Mouse (Mus musculus): ENCODE measurements at regions not wholly inside any gene's neighbourhood (a gene's known extent, or its start where the extent isn't known, plus 50 kb on each side); places are given as distances from the start of the nearest gene placed in this dataset.
A peak's percentile ranks its signal among the peaks of the same experiment; 100 is the strongest.

DNA sequence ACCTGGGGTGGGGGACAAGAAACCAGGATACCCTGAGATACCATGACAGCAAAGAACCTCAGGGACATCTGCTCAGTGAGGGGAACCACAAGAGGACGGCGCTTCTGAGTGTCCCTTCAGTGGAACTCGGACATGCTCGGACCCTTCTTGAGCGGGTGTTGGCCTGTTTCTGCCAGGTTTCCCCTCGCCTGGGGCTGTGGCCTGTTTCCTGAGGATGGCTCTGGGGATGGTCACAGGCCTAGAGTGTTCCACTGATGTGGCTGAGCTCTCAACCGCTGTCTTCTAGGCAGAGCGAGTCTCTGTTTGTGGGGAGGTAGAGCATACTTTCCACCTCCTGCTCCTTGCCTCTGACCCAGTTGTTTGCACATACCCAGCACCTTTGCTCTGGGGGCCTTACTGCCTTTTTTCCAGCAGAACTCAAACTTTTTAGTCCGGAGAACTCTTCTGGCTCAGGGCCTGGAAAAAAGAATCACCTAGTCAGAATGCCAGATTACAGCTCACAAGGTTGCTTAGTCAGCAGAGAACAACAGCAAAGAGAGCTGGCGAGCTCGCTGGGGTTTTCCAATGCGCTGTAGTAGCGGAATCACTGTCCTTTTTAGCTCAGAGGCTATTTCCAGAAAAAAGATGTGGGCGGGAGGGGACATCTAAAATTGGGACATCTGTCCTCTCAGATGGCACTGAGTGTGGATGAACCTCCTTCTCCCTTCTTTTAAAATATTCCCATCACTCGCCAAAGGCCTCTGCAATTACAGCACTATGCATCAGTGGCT lies 65.3 kb downstream of the Med10 start:
- peak; percentile 23 to 76 for DNase-seq (ENCODE audit: low spot score in 2 of 2)

DNA sequence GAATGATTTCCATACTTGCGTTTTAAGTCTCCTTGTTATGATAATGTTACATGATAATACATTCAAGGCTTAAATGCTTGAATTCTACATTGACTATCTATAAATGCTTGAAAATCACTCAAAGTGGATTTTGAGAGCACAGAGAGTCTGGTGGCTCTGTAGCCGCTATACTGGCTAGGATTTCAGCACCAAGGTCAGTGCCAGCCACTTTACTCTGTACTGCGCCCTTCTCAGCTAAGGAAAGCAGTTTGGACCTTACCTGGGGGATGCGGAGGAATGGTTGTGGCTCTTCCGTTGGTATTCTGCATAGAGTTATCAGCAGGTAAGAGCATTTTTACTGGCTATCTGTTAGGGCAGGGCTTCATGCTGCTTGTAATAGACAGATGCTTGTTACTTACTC lies 94.3 kb downstream of the Med10 start:
- no peak for DNase-seq (ENCODE audit: low spot score in 2 of 2)

DNA sequence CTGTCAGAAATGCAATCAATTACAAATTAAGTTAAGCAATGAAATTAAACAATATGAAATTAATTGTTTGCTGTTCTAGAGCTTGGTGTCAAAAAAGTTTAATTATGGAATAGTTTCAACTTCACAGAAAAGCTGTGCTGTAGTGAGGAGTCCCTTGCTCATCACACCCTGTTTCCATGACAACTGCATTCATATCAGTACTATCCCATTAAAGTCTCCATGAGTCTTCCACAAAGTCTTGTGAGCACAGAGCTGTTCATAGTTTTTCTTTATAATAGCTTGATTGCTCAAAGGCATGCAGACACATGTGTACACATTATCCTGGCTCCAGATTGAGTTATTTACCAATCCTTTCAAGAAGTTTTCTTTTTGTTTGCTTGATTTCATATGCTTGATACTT lies 98.9 kb downstream of the Med10 start:
- no peak for DNase-seq (ENCODE audit: low spot score in 2 of 2)

DNA sequence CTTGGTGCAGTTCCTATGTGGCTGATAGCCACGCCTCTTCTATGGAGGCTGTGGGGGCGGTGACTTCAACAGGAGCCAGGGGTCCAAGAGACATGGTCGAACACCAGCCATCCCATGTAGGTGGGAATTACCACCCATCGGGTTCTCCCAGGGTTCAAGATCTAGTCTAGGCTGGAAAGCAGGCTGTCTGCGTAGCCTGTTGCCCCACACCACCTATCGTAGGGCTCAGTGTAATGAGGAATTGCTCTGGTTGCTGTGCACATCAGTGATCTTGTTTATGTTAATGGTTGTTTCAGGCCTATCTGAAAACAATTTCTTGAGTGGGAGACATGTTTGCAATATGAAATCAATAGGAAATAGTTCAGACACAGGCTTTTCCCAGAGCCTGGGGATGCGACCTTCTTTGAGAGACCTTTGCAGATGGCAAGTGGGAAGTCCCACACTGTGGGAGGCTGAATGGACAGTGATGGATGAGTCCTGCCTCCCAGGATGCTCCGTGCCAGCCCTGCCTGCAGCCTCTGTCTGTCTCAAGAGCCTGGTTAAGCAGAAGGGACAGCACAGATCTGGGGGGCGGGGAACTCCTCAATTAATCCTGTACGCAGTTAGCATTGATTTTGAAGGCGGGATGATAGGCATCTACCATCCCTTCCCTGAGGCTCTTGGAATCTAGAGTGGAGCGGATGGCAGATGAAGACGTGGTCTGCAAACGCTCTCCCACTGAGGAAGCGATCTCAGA lies 104.8 kb downstream of the Med10 start:
- DNase-seq (ENCODE audit: low spot score in 2 of 2): no peak

DNA sequence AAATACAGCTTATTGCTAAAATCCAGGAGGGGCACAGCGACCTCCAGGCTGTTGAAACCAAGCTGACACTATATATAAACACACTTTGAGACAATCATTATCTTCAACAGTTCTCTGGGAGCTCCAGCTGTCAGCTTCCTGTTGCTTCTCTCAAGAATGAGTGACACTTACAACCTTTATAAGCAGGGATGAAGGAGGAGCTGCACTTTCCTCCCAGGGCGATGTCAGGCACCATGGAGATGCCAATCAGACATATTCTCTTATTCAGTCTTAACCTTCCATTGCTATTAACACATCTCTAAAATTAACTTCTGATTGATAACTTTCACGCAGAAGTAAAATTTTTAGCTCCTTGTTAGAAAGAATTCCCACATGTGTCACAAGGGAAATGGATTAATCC lies 113.6 kb downstream of the Med10 start:
- no peak for DNase-seq (ENCODE audit: low spot score in 2 of 2)

DNA sequence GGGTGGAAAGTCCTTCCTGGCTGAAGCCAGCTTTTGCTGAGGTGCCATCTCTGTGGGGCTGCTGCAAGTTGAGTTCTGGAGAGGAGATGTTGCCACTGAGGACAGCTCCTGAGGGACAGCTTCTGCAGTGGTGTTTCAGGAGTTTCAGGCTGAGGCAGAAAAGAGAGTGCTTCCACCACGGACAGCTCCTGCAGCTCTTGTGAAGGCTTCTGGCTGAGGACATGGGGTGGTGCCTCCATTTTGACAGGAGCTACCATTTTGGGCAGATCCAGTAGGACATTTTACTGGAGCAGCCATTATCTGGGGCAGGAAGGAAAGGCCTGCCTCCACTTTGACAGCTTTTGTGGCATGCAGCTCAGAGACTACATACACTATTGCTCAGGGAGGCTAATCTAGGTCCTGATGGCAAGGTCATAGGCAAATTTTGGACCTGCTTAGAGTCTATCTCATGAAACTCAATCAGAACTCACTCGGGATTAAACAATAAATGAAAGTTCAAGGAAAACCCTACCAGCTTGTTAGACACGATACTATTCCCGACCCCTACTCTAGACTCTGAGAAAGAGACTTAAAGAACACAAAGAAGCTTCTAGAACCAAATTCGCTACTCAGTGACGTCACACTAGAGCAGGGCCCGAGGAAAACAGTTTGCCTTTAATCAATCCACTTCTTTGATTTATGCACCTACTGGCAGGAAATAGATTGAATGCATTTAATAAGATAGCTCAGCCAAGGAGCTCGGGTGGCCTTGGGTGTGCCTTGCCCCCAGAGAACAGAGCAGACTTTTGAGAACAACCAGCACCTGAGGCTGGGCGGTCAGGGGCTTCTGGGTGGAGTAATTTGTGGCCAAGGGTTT lies 130.7 kb downstream of the Med10 start:
- no peak for DNase-seq (ENCODE audit: low spot score in 2 of 2)

DNA sequence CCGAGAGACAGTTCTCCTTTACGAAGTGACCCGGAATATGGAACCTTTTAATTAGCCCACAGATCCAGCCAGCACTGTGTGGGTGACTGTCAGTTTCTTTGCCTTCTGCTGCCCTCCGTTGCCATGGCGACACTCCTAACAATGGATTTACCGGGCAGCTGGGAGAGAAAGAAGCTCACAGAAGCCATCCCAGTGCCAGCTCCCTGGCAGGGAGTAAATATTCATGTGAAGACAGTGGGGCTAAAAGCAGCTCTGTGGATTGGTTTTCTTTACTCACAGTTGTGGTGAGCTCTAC lies 131.3 kb downstream of the Med10 start:
- peak; percentile 25 to 74 for DNase-seq (ENCODE audit: low spot score in 2 of 2)

DNA sequence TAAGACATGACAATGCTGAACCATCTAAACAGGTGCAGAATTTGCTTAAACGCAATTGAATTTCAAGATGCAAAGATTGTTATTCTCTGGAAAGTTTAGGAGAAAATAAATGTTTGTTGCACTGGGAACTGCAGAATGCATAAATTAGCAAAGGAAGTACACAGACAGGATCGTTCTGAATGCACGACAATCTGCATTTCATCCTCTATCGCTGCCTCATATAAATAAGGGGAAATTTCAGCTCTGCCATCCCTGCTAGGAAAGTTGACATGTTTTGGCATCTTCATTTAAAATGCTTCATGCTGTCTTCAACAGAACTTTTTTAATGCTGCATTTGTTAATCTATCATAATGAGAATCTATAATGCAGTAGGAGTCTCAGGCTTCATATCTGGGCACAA lies 137.6 kb downstream of the Med10 start:
- DNase-seq (ENCODE audit: low spot score in 2 of 2): no peak

DNA sequence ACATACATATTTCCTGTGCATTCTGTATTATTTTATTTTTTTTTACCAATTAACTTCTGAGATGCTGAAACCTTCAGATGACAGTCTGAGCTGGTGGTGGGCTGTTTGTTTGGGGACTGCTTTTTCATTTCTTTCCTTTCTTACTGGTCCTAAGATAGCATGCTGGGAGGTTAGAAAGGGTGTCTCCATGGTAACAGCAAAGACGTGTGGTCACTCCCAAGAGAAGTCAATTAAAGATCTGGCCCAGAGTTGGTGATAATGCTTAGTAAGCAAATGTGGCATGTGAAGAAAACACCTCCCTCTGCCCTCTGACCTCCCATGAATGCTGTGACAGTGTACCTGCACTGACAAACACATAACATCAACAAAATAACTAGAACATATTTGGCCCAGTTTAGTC lies 142.5 kb downstream of the Med10 start:
- no peak for DNase-seq (ENCODE audit: low spot score in 2 of 2)

DNA sequence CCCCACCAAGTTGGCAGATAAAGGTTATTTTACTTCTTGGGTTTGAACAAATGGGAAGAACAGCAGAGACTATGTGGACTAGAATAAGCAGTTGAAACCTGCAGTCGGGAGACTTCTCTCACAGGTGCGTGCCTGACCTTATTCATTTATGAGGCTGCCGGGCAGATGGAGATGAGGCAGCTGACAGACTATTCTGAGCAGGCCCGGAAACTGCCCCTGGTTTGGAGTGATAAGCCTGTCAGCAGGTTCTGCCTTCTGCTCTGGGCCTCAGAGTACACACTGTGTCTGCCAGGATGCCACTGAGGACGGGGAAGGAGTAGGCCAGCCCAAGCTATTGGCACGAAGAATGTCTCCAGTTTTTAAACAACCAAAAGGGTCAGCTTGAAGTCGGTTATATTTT lies 144.4 kb downstream of the Med10 start:
- DNase-seq (ENCODE audit: low spot score in 2 of 2): no peak

DNA sequence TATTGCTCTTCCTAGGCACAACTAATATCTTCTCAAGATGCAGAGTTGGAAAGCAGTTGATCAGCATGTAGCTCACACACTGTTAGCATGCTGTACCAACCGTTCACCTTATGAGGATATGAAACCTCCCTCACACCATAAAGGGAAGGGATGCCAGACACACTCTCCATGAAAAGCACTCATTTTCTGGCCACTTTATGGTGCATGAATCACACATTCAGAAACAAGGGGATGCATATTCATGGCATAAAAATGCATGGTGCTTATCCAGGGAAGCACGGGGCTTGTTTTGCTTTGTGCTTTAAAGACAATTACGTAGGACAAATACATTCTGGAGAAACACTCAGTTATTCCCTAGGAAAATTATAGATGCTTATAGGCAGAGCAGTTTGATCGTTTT lies 149.9 kb downstream of the Med10 start:
- no peak for DNase-seq (ENCODE audit: low spot score in 2 of 2)

DNA sequence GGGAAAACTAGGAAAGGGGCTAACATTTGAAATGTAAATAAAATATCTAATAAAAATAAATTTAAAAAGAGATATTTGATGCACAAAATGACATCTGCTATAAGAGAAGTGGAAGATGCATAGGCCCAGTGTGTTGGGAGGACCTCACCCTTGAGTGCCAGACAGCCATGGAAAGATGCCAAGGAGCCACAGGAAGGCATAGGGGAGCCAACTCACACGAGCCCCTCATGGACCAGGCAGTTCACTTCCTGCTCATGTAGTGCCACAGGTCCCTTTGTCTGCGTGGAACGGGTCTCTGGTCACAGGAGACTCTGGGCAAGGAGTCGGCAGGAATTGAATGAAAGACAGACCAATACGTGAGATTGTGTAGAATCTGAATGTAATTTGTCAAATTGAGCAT lies 152.0 kb downstream of the Med10 start:
- no peak for DNase-seq (ENCODE audit: low spot score in 2 of 2)

DNA sequence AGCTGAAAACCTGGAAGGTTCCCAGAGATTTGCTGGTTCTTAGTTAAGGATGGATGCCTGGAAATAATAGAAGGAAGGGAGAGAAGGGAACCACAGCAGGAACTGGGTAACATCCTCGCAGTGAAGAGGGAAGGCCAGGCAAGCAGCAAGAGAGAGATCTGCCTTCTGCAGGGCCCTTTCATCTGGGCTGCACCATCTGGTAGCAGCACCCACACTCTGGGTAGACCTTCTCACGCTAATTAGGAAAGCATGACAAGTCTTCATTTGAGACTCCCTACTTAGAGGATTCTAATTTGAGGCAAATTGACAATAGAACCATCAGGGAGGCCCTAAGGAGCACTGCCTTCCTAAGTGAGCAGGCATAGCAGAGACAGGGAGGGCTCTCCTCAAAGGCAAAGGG lies 153.3 kb downstream of the Med10 start:
- peak in 1 of 2 experiments; percentile 17 for DNase-seq (ENCODE audit: low spot score in 2 of 2)

DNA sequence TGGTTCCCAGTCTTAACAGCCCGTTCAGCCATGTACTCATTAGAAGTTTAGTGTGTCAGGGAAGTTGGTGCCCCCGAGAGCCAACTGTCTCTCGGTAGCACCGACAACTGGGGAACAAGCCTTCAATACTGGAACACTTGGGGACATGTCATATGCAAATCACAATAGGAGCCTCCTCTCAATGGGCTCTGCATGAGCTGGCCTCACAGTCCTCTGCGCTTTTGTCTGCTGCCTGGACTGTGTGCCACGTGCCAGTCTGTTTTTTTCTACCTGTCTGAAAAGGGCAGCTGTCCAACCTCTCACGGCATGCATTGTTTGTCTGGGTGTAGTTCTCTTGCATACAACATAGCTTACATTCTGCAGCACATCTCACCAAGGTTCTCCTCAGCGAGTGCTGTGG lies 161.7 kb downstream of the Med10 start:
- DNase-seq (ENCODE audit: low spot score in 2 of 2): no peak

DNA sequence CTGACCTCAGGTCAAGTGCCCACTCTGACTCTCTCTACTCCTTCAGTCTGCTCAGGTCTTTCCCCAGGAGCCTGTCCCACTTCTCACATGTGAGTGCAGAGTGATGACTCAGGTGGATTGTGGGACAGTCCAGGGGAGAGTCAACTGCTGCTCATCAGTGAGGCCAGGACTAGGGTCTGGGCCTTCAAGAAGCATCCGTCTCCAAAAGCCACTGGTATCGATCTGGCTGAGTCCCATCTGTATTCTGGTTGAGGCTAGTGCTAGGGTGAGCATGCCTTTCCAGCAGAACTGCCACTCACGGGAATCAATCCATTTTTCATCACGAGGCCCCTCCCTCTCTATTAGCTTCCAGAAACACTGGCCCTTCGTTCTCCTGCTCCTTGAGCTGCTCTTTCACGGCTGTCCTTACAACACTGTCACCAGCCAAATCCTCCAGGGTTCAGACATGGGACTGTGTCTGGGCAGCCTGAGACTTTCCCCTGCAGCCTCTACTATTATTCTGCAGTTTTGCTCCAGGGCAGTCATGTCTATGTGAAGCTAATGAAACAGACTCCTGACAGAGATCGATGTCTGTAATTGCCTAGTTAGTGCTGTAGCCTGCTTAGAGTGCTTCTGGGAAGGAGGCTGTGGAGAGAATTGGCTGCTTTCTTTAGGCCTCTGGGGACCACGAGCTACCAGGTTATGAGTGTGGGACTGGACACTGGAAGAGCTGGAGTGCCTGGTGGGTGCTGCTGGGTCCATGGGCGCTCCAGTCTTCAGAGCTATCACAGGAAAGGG lies 169.3 kb downstream of the Med10 start:
- no peak for DNase-seq (ENCODE audit: low spot score in 2 of 2)

DNA sequence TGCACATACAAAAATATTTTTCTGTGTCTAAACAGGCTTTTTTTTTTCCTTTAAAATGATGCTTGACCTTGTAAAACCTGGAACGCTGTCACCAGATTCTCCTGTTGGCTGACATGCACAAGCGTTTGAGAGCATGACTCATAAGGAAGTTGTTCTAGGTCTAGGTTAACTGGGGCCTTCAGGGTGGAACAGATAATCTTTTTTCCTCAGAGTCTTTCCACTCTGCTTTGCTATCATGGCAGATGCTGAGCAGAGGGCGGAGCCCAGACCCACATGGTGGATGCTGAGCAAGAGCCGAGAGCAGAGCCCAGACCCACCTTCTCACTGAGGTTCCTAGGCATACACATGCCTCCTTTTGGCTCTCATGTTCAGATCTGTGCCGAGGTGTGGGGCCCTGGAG lies 172.6 kb downstream of the Med10 start:
- no peak for DNase-seq (ENCODE audit: low spot score in 2 of 2)

DNA sequence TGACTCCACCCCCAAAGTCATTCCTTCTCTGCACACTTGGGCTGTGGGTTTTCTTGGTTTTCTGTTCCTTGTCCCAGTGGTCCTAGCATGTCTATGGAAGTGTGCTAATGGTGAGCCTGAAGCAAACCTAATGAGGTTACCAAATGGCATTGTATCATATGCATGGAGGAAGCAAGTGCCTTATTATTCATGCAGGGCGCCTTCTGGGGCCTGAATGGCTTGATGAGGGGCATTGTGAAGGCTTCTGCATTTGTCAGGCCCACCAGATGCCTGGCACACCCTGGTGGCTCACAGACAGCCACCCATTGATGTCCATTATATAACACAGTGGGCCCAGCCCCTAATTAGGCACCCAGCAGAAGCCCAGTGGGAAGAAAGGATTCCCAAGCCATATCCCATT lies 182.0 kb downstream of the Med10 start:
- no peak for DNase-seq (ENCODE audit: low spot score in 2 of 2)

DNA sequence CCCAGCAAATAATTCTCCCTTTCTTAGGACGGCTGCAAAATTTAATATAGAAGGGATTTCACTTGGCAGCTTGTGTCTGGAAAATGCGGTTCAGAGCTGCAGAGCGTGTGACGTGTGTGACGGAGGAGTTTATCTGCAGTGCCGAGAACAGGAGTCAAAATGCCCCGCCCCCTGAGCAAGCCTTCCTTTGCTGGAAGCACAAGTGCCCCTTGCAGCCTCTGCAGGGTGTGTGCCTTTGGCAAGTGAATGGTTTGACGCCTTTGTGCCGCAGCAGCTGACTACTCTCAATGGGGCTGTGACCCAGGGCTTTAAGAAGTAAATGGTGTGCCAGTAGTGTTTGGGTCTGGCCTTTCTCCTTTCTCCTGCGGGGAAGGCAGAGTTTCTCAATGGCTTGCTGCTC lies 185.0 kb downstream of the Med10 start:
- peak; percentile 11 to 20 for DNase-seq (ENCODE audit: low spot score in 2 of 2)

DNA sequence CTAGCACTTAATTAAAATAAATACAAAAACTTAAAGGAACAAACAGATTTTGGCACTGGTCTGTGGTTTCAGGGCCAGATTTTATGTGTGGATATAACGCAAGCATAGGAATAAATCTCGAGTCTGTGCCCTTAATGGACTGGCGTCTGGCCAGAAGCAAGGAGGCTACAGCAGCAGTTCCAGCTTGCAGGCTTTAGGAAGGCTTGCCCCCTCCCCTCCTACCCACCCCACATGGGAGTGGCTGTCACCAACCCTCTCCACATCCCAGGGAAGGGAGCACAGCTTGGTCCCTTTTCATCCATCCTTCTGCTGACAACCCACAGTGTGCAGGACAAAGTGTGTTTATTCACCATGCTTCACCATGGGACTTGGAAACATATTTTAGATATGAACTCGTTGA lies 186.1 kb downstream of the Med10 start:
- peak in 1 of 2 experiments; percentile 13 for DNase-seq (ENCODE audit: low spot score in 2 of 2)

DNA sequence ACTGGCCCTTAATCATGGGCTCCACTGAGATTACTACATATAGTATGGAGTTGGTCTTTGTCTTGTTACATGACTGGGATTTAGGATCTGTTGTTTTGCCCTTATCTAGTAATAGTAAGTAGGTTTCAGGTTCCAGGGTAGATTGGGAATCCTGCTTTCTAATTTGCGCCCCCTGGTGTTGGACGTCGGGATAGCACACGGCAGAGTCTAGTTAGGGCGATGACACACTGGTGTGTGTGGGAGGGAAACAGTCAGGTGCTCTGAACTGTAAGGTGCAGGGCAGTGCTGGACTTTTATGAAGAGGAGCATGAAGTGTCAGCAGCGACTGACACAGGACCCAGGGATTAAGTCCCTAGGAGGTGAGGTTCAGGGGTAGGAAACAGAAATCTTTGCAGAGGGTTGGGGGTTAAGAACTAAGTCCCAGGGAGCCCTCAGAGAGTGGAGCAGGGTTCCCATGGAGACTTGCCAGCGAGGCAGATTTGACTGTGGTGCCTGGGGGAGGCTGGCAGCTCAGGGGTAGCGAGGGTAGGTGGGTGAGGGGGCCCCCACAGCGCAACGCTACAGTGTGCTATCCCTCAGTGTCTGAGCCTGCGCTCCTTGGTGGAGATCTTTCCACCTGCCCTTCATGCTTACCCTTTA lies 189.2 kb downstream of the Med10 start:
- peak; percentile 22 to 71 for DNase-seq (ENCODE audit: low spot score in 2 of 2)

DNA sequence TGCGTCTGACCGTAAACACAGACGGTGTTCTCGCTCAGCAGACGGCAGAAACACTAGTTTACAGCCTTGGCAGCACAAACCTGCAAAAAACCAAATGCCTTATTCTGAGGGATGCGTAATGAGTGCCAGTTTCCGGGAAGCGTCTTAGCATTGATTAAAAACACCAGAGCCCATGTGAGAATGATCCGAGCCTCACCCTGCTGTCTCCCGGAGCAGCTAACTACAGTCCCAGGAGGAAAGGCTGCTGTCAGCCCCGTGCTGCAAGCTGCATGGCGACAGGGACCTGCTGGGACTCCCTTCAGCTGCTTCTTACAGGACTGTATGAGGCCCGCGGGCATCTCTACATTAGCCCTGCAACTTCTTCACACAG lies 189.7 kb downstream of the Med10 start:
- DNase-seq (ENCODE audit: low spot score in 2 of 2): peak; percentile 8 to 10
